Mouse (Mus musculus) frontal cortex, adult 2 months (tissue): ENCODE results near the gene Lmna. TPM values are rescaled to one million over a fixed set of nuclear protein-coding genes. Genes with fewer than 3 reads are reported as not detected.
A peak's percentile ranks its signal among the peaks of the same experiment; 100 is the strongest.

Experiments
- DNase-seq, 2 experiments: peaks; one replicate each; pipeline ENCODE4 v3.0.0; 2022; ENCODE audit warnings: low spot score in 1 of 2; ENCODE audit errors: extremely low spot score in 1 of 2
- polyA plus RNA-seq: library from polyadenylated mRNA; depleted of rRNA; stranded (reverse); fragments of >200 nt; gene quantifications from 2 replicates; pipeline ENCODE4 v1.2.3, GENCODE M21; 2012

The Lmna gene
- polyA plus RNA-seq, 1 experiment = 53.9 TPM

GRCm38 (mm10) chr3:88453986-88454385 is 55.8 kb downstream of the Lmna start:
- no peak for DNase-seq

GRCm38 (mm10) chr3:88453369-88453768 is 56.4 kb downstream of the Lmna start:
- DNase-seq = no peak

GRCm38 (mm10) chr3:88452716-88453115 is 57.0 kb downstream of the Lmna start:
- no peak for DNase-seq

GRCm38 (mm10) chr3:88452246-88452645 is 57.5 kb downstream of the Lmna start:
- no peak for DNase-seq

GRCm38 (mm10) chr3:88450379-88451131 is 59.2 kb downstream of the Lmna start:
- no peak for DNase-seq

DNA sequence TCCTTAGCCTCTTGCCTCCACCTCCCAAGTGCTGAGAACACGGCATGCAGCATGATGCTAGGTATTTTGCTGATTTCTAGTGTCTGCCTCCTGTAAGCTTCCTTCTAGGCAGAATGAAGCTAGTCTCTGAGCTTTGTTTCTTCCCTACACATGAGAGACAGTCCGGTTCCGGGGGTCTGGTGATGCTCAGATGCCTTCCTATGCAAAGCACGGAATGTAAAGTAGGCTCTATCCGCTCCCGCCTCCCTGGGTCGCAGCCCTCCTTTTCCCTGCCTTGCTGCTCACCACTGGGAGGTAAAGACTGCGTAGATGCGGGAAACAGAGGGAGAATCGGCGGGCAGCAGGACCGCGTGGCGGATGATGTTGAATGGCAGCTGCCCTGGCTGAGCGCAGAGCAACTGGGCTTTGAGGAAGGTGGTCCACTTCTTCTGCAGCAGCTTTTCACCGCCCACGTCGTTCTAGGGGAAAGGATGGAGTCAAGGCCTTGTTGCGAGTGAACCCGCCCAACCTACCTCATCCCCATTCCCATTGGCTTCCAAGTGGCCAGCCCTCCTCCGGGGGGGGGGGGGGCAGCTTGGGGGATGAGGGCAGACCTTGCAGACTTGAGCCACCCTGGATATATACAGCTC is 60.2 kb downstream of the Lmna start:
- DNase-seq = no peak

DNA sequence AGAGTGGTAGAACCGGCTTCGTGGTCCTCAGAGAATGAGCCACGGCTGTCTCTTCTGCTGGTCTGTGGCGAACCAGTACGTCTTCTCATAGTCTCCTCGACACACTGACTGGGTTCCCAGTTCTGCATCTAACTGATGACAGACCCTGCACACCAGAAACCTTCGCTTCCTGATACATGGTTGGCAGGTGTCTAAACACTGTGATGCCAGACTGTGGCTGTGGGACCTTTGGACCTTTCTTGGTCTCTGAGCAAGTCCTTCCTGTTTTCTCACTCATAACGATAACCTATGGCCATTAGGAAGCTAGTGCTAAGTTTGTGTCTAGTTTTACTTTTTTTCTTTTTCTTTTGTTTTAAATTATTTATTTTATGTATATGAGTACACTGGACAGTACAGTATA is 61.3 kb downstream of the Lmna start:
- DNase-seq = no peak

DNA sequence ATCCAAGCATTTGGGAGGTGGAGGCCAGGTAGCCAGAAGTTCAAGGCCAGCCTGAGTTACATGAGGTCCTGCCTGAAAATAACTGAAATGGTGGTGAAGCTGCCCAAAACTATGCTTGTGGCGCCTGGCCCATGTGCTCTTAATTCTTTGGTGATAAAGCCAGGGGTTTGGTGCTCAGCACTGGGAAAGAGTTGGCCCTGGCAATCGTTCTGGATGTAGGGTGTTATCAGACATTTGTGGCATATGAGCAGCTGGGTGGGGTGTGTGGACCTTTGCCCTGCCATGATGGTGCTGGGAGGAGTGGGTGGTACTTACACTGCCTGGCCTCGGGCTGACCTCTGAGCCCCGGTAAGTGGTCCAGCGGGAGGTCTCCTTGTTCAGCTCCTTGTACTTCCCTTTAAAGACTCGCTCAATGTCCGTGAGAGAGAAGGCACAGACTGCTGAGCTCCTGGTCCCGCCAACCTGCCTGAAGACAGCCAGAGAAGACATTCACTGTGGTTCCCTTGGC is 62.0 kb downstream of the Lmna start:
- no peak for DNase-seq

- no peak for DNase-seq
These were observed 63.2 kb downstream of the Lmna start for GRCm38 (mm10) chr3:88446471-88447123.

GRCm38 (mm10) chr3:88442888-88443287 is 66.9 kb downstream of the Lmna start:
- no peak for DNase-seq

GRCm38 (mm10) chr3:88442488-88442887 is 67.3 kb downstream of the Lmna start:
- no peak for DNase-seq

DNA sequence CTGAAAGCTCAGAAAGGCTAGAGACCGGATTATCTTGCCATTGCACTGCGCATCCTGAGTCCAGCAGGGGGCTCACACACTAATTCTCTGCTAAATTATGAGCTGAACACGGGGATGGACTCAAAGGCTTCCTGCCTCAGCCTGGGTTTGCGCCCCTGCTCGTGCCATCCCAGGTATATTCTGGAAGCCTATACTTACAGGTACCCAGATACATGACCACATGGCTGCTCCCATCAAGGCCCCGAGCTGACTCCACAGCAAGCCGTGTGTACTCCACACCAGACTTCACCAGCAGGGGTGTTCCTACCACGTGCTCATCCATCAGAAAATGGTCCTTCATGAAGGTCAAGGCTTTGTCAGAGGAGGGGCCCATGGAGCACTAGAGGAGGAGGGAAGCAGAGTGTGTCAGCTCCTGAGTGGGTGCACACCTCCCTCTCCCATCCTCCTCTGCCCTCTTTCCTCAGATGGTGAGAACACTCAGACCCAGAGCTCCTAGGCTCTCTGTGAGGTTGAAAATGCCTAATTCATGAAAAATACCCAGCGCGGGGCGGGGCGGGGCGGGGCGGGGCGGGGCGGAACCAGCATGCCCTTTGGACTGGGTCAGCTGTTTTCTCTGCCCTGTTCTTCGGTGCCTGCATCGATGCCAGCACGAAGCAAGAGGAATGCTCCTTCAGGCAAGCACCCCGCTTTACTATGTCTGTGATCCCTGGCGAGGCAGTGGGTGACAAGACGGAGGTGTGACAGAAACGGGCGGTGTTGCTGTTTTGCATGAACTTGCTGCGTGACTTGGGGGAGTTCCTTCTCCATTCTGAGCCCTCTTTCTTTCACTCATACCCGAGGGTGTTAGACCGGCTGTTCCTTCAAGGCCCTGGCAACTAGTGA is 69.0 kb downstream of the Lmna start:
- peak; percentile 48 to 72 for DNase-seq

DNA sequence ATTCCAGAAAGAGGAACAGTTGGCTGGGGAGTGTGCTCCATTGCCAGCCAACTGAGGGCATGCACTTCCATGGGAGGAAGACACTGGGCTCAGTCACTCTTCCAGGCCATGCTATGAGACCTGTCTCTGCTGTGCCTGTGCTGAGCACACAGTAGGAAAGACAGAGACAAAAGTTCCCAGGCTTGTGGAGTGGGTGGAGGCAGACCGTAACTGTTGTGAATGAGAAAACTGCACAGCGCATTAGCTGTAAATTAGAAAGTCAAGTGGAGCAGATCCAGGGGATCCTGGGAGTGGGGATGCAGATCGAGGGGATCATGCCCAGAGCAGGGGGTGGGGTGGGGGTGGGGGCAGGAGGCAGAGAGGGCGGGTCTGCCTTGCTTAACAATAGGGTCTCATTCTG is 70.2 kb downstream of the Lmna start:
- DNase-seq = no peak

GRCm38 (mm10) chr3:88437454-88437853 is 72.3 kb downstream of the Lmna start:
- no peak for DNase-seq

DNA sequence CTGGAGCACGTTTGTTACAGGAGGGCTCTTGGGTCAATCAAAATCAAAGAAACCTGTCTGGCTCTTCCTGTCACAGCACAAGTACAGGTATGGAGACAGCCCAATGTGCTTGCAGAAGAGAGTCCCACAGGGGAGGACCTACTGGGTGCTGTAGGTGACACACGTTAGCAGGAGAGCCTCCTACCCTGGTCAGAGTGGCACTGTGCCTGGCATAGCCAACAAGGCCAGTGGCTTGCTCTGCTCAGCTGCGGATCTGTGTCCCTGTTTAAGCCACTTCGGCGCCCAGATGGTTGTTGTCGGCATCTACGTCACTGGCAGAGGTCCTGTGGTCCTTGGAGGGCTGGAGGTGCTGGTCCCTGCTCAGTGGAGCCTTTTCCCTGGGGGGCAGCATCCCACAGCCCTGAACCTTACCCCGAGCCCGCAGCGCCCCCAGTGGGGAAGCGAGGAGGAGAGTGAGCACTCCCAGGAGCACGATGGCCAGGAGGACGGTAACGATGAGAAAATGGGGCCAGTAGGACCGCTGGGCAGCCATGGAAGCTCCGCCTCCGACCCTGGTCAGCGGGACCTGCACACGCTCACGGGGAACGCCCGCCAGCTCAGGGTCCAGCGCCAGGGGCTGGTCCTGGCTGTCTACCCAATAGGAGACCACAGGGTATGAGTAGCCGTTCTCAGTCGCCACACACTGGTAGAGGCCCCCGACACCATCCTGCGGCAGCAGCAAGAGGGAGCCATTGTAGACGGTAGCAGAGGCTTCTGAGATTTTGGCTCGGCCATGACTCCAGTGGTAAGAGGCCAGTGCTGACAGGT is 73.2 kb downstream of the Lmna start:
- peak in 1 of 2 experiments; percentile 42 for DNase-seq

- DNase-seq = peak; percentile 80 to 91
These were observed 74.2 kb downstream of the Lmna start for GRCm38 (mm10) chr3:88435515-88435914.
